Mouse (Mus musculus) heart, embryonic 10.5 days (tissue): ENCODE measurements around the gene Stat2. TPM values are rescaled to one million over a fixed set of nuclear protein-coding genes. Genes with fewer than 3 reads are reported as not detected.
"Not testable (repeated sequence)": the region's sequence is repeated elsewhere in the genome, so short reads cannot be mapped to it uniquely, and the experiment has no call there.

Source experiments
- DNase-seq: peaks from one replicate; pipeline ENCODE4 v3.0.0-alpha.2; 2017; ENCODE audit warnings: low spot score
- H3K27ac ChIP-seq: fragments of 300-500 bp; sonication (generic); 2 replicates; pipeline ENCODE4 v1.5.1; 2016; ENCODE audit warnings: mild to moderate bottlenecking
- H3K27me3 ChIP-seq: fragments of 300-500 bp; sonication (generic); 2 replicates; pipeline ENCODE4 v1.6.1; 2016; ENCODE audit warnings: mild to moderate bottlenecking; ENCODE audit not compliant: poor library complexity, insufficient read depth, severe bottlenecking
- H3K36me3 ChIP-seq: fragments of 300-500 bp; sonication (generic); 2 replicates; pipeline ENCODE4 v1.6.1; 2016; ENCODE audit warnings: mild to moderate bottlenecking, moderate library complexity
- H3K4me1 ChIP-seq: fragments of 300-500 bp; sonication (generic); 2 replicates; pipeline ENCODE4 v1.6.1; 2016; ENCODE audit warnings: mild to moderate bottlenecking
- H3K4me3 ChIP-seq: fragments of 300-500 bp; sonication (generic); 2 replicates; pipeline ENCODE4 v1.5.1; 2016; ENCODE audit warnings: mild to moderate bottlenecking, moderate library complexity
- H3K9me3 ChIP-seq: fragments of 300-500 bp; sonication (generic); 2 replicates; pipeline ENCODE4 v1.6.1; 2016; ENCODE audit warnings: mild to moderate bottlenecking, moderate library complexity
- WGBS: fragments of 180-500 bp; shearing (Covaris S2); methylation state at CpG from one replicate; pipeline ENCODE4 v1.1.7; 2016; 5-methylcytosine and 5-hydroxymethylcytosine counted together
- polyA plus RNA-seq: library from polyadenylated mRNA; unstranded; fragments of >200 nt; fragmentation: Nextera tagmentation; extraction: Ambion mirVana; gene quantifications from 2 replicates; pipeline ENCODE4 v1.2.1, GENCODE M21; 2016

Gene Stat2
- polyA plus RNA-seq, 1 experiment from 2014 or later = 10.8 TPM

DNA sequence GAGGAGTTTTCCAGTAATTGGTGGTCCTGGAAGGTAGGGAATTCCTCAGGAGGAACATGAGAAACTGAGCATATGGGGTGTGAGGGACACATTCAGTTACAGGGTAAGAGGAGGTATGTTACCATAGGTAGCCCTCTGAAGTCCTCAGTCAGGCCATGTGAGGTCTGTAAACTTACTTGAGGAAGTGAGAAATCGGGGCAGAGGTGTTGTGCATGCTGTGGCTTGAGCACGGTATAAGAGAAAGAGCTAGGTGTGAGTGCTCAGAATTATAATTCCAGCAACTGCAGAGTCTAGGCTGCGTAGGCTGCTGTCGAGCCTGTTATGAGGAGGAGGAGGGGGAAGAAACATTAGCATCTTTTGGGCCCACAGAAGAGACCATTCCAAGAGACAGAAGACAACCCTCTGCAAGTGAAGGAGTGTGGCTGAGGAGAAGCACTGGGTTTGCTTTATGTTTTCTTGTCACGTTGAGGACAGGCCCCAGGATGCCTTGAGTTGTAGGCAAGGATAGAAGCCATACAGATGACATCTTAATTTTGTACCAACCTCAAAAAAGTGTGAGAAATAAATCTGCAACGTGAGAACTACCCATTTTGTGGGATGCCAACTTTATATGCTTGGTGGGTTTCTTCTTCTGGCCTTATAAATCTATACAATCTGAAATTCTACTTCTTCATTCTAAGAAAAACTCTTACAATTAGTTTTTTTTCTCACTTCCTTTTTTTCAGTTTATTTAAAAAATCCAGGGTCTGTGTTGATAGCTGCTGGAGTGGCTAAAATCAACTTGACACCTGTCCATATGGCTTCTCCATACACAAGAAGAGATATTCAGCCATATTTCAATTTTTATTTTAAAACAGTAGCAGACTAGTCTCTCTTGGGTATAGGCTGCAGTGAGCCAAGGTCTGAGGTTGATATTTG, 6.7 kb upstream of the Stat2 start:
- H3K4me1 ChIP-seq = peaks cover 2% of the 10 kb centered on the region; the same call in 1 of the 2 replicates
- 72% methylated on average over 6 of the region's 6 CpGs for WGBS
- H3K9me3 ChIP-seq = no peaks in the 10 kb centered on the region
- H3K36me3 ChIP-seq = no peaks in the 10 kb centered on the region
- no peaks in the 10 kb centered on the region for H3K27me3 ChIP-seq
- no peak overlapping the region for H3K4me3 ChIP-seq
- DNase-seq = no peak
- no peak overlapping the region for H3K27ac ChIP-seq

DNA sequence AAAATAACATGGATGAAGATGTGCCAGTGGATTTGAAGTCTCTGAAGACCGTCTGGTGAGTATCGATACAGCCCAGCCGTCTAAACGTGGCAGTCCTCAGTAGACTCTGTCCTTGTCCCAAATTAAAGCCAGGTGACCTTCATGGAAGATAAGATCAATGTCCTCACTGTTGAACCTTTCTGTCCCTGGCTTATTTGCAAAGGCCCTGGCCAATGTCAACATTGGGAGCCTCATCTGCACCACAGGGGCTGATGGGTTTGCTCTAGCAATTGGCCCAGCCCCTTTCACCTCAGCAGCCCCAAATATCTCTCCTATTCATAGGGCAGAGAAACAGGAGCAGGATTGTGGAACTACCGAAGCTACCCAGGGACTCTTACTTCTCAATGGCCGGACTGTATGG, 2.0 kb upstream of the Stat2 start, which contains the start of gene Apof:
Apof (plus strand) TSS at position 301 of the 400 bp plus-strand sequence.
- DNase-seq = no peak
- no peaks in the 10 kb centered on the region for H3K27me3 ChIP-seq
- no peaks in the 10 kb centered on the region for H3K9me3 ChIP-seq
- 63% methylated on average over 6 of the region's 6 CpGs for WGBS
- no peak within 1 kb of the TSS for H3K4me3 ChIP-seq
- no peak within 1 kb of the TSS for H3K27ac ChIP-seq
- no peaks in the 10 kb centered on the region for H3K36me3 ChIP-seq
- peaks cover 16% of the 10 kb centered on the region; the same call in 1 of the 2 replicates for H3K4me1 ChIP-seq

DNA sequence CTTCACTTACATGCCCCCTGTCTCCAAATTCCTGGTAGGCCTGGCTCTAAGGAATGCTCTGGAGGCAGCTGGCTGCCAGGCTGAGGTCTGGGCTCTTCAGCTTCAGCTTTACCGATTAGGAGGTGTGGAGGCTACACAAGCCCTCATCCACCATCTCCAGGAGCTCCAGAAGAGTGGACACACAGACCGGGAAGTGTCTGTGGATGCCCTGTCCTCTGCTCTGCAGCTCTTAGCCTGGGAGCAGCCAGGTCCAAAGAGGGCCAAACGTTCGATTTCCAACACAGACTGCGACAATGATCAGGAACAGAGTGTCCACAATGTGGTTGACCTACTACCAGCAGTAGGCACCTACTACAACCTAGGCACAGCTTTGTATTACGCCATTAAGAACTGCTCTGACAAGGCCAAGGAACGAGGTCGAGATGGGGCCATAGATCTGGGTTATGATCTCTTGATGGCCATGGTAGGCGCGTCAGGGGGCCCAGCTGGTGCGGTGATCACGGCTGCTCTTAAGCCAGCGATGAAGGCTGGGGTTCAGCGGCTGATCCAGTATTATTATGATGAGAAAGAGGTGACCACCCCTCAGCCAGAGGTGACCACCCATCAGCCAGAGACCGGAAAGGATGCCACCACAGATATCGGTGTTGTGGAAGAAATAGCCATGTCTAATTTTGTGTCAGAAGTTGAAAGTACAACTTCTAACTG, 1.0 kb upstream of the Stat2 start:
- peaks cover 16% of the 10 kb centered on the region; the same call in 1 of the 2 replicates for H3K4me1 ChIP-seq
- H3K4me3 ChIP-seq = peak overlapping the region; percentile 92; the same call in 1 of the 2 replicates
- no peaks in the 10 kb centered on the region for H3K9me3 ChIP-seq
- H3K27me3 ChIP-seq = no peaks in the 10 kb centered on the region
- DNase-seq = no peak
- WGBS = 83% methylated on average over 16 of the region's 16 CpGs
- H3K36me3 ChIP-seq = no peaks in the 10 kb centered on the region
- peak overlapping the region; percentile 91; the same call in 1 of the 2 replicates for H3K27ac ChIP-seq

DNA sequence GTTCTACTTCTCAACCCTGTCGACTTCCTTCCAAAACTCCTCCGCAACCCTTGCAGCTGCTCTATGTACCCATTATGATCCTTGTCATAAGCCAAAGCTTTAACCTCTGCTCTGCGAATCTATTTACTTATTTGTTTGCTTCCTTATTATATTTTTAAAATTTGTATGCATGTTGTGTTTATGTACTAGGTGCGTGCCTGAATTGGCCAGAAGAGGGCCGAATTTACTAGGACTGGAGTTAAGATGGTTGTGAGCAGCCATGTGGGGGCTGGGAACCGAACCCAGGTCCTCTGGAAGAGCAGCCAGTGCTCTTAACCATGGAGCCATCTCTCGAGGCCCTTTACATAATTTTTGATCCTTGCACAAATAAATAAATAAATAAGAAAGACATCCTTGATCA, 507 bp downstream of the Stat2 start:
- DNase-seq = no peak

GRCm38 (mm10) chr10:128271883-128272282, 1.5 kb downstream of the Stat2 start:
- Histone ChIP-seq H3K9me3 (no peaks in the 10 kb centered on the region), H3K4me3 (no peak overlapping the region), H3K27ac (no peak overlapping the region), H3K27me3 (no peaks in the 10 kb centered on the region), H3K36me3 (peaks cover 8% of the 10 kb centered on the region), H3K4me1 (peaks cover 16% of the 10 kb centered on the region; the same call in 1 of the 2 replicates)
- no peak for DNase-seq
- WGBS = 57% methylated on average over 2 of the region's 2 CpGs

More for the DNA sequence above, 507 bp downstream of the Stat2 start:
- Histone ChIP-seq H3K27me3 (no peaks in the 10 kb centered on the region), H3K36me3 (0 out of 2 replicates have a peak, but pooled peaks cover 3% of the 10 kb centered on the region), H3K4me1 (peaks cover 16% of the 10 kb centered on the region; the same call in 1 of the 2 replicates), H3K27ac (peak overlapping the region; percentile 91), H3K4me3 (peak overlapping the region; percentile 92), H3K9me3 (no peaks in the 10 kb centered on the region)
- WGBS = 35% methylated on average over 7 of the region's 7 CpGs

- H3K27me3 ChIP-seq, H3K27ac ChIP-seq, DNase-seq, H3K4me3 ChIP-seq, H3K9me3 ChIP-seq: not testable (repeated sequence)
- H3K4me1 ChIP-seq = peaks cover 16% of the 10 kb centered on the region; the same call in 1 of the 2 replicates
- peaks cover 15% of the 10 kb centered on the region for H3K36me3 ChIP-seq
- 82% methylated on average over 6 of the region's 7 CpGs for WGBS
Measured at GRCm38 (mm10) chr10:128272819-128273439, 2.6 kb downstream of the Stat2 start.

DNA sequence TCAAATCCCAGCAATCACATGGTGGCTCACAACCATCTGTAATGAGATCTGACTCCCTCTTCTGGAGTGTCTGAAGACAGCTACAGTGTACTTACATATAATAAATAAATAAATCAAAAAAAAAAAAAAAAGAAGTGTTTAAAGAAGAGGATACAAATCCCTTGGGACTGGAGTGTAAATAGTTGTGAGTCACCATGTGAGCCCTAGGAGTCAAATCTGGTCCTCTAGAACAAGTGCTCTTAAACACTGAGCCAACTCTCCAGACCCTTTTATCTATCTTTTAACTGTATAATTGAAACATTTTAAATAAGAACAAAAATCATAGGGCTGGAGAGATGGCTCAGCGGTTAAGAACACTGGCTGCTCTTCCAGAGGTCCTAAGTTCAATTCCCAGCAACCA, 5.0 kb downstream of the Stat2 start:
- H3K4me1 ChIP-seq, H3K4me3 ChIP-seq, H3K9me3 ChIP-seq, H3K27ac ChIP-seq, DNase-seq, H3K27me3 ChIP-seq: not testable (repeated sequence)
- H3K36me3 ChIP-seq = peaks cover 35% of the 10 kb centered on the region
- WGBS = 94% methylated on average over 1 of the region's 1 CpGs

GRCm38 (mm10) chr10:128278158-128278557, 7.8 kb downstream of the Stat2 start:
- Histone ChIP-seq H3K27me3 (no peaks in the 10 kb centered on the region), H3K4me3 (no peak overlapping the region), H3K9me3 (no peaks in the 10 kb centered on the region), H3K4me1 (0 out of 2 replicates have a peak, but pooled peaks cover 3% of the 10 kb centered on the region), H3K27ac (no peak overlapping the region), H3K36me3 (peaks cover 60% of the 10 kb centered on the region)
- DNase-seq = no peak
- WGBS = 64% methylated on average over 6 of the region's 6 CpGs

- Histone ChIP-seq H3K9me3 (no peaks in the 10 kb centered on the region), H3K27me3 (no peaks in the 10 kb centered on the region), H3K27ac (no peak overlapping the region), H3K36me3 (peaks cover 81% of the 10 kb centered on the region), H3K4me3 (no peak overlapping the region), H3K4me1 (peaks cover 8% of the 10 kb centered on the region; the same call in 1 of the 2 replicates)
- DNase-seq = no peak
- 88% methylated on average over 6 of the region's 6 CpGs for WGBS
Measured at GRCm38 (mm10) chr10:128280943-128281342, 10.6 kb downstream of the Stat2 start.

DNA sequence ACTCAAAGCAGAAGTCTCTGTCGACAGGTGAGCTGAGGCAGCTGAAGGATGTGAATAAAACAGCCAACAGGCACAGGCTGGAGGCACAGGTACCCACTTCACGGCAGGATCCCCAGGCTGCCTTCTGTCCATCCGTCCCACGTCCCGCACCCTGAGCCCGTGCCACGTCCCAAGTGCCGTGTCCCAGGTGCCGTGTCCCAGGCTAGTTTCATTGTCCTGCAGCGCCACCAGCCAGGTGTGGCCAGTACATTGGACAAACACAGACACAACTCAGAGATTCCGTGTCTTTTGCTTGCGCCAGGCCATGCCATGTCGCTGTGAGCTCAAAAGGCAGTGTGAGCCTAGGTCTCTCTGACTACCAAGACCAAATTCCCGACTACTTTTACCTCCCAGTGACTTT, 11.3 kb downstream of the Stat2 start:
- no peaks in the 10 kb centered on the region for H3K9me3 ChIP-seq
- 89% methylated on average over 14 of the region's 14 CpGs for WGBS
- no peak overlapping the region for H3K4me3 ChIP-seq
- H3K27me3 ChIP-seq = no peaks in the 10 kb centered on the region
- no peak overlapping the region for H3K27ac ChIP-seq
- no peak for DNase-seq
- peaks cover 8% of the 10 kb centered on the region; the same call in 1 of the 2 replicates for H3K4me1 ChIP-seq
- peaks cover 85% of the 10 kb centered on the region for H3K36me3 ChIP-seq

GRCm38 (mm10) chr10:128282886-128283450, 12.6 kb downstream of the Stat2 start:
- 86% methylated on average over 20 of the region's 20 CpGs for WGBS
- no peaks in the 10 kb centered on the region for H3K27me3 ChIP-seq
- H3K4me1 ChIP-seq = peaks cover 8% of the 10 kb centered on the region; the same call in 1 of the 2 replicates
- no peak for DNase-seq
- no peak overlapping the region for H3K27ac ChIP-seq
- H3K9me3 ChIP-seq = no peaks in the 10 kb centered on the region
- H3K4me3 ChIP-seq = no peak overlapping the region
- peaks cover 76% of the 10 kb centered on the region for H3K36me3 ChIP-seq
